Mouse (Mus musculus) olfactory bulb, adult 2 months (tissue): ENCODE measurements around the gene Mroh8.

ENCODE experiments used
- CTCF ChIP-seq: fragments of 200-500 bp; IDR thresholded peaks from 2 replicates; pipeline ENCODE4 v1.5.1; 2012; ENCODE audit warnings: low read depth, mild to moderate bottlenecking, low read length, moderate library complexity; ENCODE audit not compliant: insufficient read depth
- POLR2A ChIP-seq: fragments of 200-500 bp; IDR thresholded peaks from 2 replicates; pipeline ENCODE4 v1.6.1; 2012; ENCODE audit warnings: mild to moderate bottlenecking, low read depth, low read length, moderate library complexity; ENCODE audit not compliant: insufficient read depth

- no peak for TF ChIP-seq POLR2A
- no peak for TF ChIP-seq CTCF
Measured at GRCm38 (mm10) chr2:157245603-157246002, 33.7 kb downstream of the Mroh8 start.
